Mouse (Mus musculus): ENCODE data around the gene Fnip2. TPM values are rescaled to one million over a fixed set of nuclear protein-coding genes. Genes with fewer than 3 reads are reported as not detected.

The Fnip2 gene
- total RNA-seq, 2 experiments from 2014 or later: 24.7 to 24.8 TPM

GRCm38 (mm10) chr3:79564875-79565606 lies 2.6 kb downstream of the Fnip2 start:
- no peak for DNase-seq

- DNase-seq: no peak
These were observed 4.1 kb downstream of the Fnip2 start for GRCm38 (mm10) chr3:79563511-79563910.

GRCm38 (mm10) chr3:79561784-79562715 lies 5.5 kb downstream of the Fnip2 start:
- DNase-seq: no peak

GRCm38 (mm10) chr3:79560555-79560954 lies 7.0 kb downstream of the Fnip2 start:
- no peak for DNase-seq

- DNase-seq: no peak
These were observed 7.9 kb downstream of the Fnip2 start for GRCm38 (mm10) chr3:79559773-79560045.

GRCm38 (mm10) chr3:79559021-79559772 lies 8.4 kb downstream of the Fnip2 start:
- peak; percentile 45 to 47 for DNase-seq

- DNase-seq: no peak
These were observed 12.5 kb downstream of the Fnip2 start for GRCm38 (mm10) chr3:79555061-79555460.

- no peak for DNase-seq
These were observed 13.8 kb downstream of the Fnip2 start for GRCm38 (mm10) chr3:79553779-79554178.

GRCm38 (mm10) chr3:79551826-79552552 lies 15.6 kb downstream of the Fnip2 start:
- DNase-seq: no peak

GRCm38 (mm10) chr3:79549751-79550393 lies 17.7 kb downstream of the Fnip2 start:
- no peak for DNase-seq

- no peak for DNase-seq
These were observed 18.7 kb downstream of the Fnip2 start for GRCm38 (mm10) chr3:79548681-79549437.

- DNase-seq: no peak
These were observed 25.0 kb downstream of the Fnip2 start for GRCm38 (mm10) chr3:79542585-79542984.

GRCm38 (mm10) chr3:79539656-79540055 lies 27.9 kb downstream of the Fnip2 start:
- no peak for DNase-seq

- DNase-seq: no peak
These were observed 28.5 kb downstream of the Fnip2 start for GRCm38 (mm10) chr3:79539124-79539523.

GRCm38 (mm10) chr3:79538342-79538741 lies 29.3 kb downstream of the Fnip2 start:
- no peak for DNase-seq

- no peak for DNase-seq
These were observed 29.9 kb downstream of the Fnip2 start for GRCm38 (mm10) chr3:79537626-79538203.

GRCm38 (mm10) chr3:79537023-79537422 lies 30.6 kb downstream of the Fnip2 start:
- no peak for DNase-seq

GRCm38 (mm10) chr3:79531581-79532271 lies 35.9 kb downstream of the Fnip2 start:
- peak; percentile 75 to 77 for DNase-seq

GRCm38 (mm10) chr3:79529499-79530096 lies 38.0 kb downstream of the Fnip2 start:
- no peak for DNase-seq

All from heart, adult 18-20 months (tissue).